Mouse (Mus musculus) CD4-positive naive resting alpha-beta T cell, adult 76 days (primary cell): ENCODE measurements around the gene Csl. TPM values are rescaled to one million over a fixed set of nuclear protein-coding genes. Genes with fewer than 3 reads are reported as not detected.

ENCODE experiments used
- total RNA-seq: library from RNA; stranded (reverse); gene quantifications from one replicate; pipeline ENCODE4 v1.2.4, GENCODE M21; 2023

Csl gene
- not detected for total RNA-seq

GRCm38 (mm10) chr10:99759558-99759957 lies at the start of gene Csl:
Csl (minus strand) TSS chr10:99759658.

